Mouse (Mus musculus) gastrocnemius, adult 8-10 months (tissue): ENCODE results near the gene Emcn. TPM values are rescaled to one million over a fixed set of nuclear protein-coding genes. Genes with fewer than 3 reads are reported as not detected.

Source experiments
- DNase-seq, 2 experiments: peaks; one replicate each; pipeline ENCODE4 v3.0.0; 2022; ENCODE audit warnings: low spot score in 2 of 2
- total RNA-seq, 4 experiments: library from RNA; stranded (reverse); gene quantifications; 2 replicates each; pipeline ENCODE4 v1.2.4; 2022

The Emcn gene
- total RNA-seq, 4 experiments from 2014 or later = 6.9 to 9.8 (median 7.8) TPM

- no peak for DNase-seq
Observed at GRCm38 (mm10) chr3:137395588-137395987, 54.7 kb downstream of the Emcn start.

- no peak for DNase-seq
Observed at GRCm38 (mm10) chr3:137415451-137416086, 74.7 kb downstream of the Emcn start.

GRCm38 (mm10) chr3:137418636-137419035 is 77.8 kb downstream of the Emcn start:
- DNase-seq = no peak

GRCm38 (mm10) chr3:137429516-137429915 is 88.6 kb downstream of the Emcn start:
- DNase-seq = no peak

DNA sequence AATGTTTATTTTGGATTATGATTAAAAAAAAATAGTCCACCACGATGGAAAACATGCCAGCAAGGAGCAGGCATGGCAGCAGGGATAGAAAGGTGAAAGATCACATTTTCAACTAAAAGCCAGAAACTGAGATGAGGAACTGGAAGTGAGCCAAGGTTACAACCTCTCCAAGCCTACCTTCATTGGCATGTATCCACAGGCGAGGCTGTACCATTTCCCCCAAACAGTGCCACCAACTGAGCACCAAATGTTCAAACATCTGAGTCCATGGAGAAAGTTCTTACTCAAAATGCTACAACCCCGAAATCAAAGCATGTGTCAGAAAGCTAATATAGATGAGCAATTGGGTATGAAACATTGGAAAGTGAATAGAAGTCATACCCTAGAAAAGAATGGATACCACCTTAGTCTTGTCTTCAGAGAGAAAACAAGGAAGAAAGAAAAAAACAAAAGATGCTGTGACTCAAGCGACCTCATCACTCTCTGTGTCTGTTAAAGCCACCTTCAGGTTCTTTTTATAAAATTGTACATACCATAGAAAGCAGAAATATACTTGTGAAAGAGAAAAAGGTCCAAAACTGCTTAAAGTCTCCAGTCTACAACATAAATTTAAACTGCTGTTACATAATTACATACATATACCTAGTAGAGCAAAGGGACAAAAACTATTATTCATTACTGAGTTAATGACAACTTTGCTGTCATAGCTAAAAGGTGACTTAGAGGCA is 124.2 kb downstream of the Emcn start:
- DNase-seq = no peak

- no peak for DNase-seq
Observed at GRCm38 (mm10) chr3:137465953-137466352, 125.1 kb downstream of the Emcn start.

- no peak for DNase-seq
Observed at GRCm38 (mm10) chr3:137466766-137467165, 125.9 kb downstream of the Emcn start.

- DNase-seq = peak in 1 of 2 experiments; percentile 18
Observed at GRCm38 (mm10) chr3:137467386-137467785, 126.5 kb downstream of the Emcn start.

GRCm38 (mm10) chr3:137472145-137472544 is 131.3 kb downstream of the Emcn start:
- DNase-seq = no peak

GRCm38 (mm10) chr3:137479761-137480339 is 139.0 kb downstream of the Emcn start:
- DNase-seq = no peak

DNA sequence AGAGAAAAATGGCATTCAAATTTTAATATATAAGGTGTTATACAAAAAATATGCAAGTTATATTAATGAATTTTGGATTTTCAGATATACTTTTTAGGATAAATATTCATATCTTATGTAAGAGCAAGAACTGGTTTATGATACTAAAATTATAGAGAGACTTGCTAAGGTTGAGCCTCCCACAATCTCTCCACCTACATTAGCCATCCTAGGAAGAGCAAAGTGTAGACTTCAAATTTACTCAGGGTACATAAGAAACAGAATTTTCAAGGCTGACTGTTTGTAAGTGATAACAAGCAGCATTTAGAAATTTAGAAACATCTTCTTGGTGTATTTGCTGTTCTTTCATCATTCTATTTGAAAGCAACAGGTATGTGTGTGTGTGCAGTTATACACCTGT is 140.3 kb downstream of the Emcn start:
- DNase-seq = no peak
